Mouse (Mus musculus) testis, adult 2 months (tissue): ENCODE data around the gene Rragc.

Experiments used
- CTCF ChIP-seq: fragments of 200-500 bp; IDR thresholded peaks from 2 replicates; pipeline ENCODE4 v1.5.1; 2012; ENCODE audit warnings: low read depth, mild to moderate bottlenecking, inconsistent platforms, low read length, moderate library complexity; ENCODE audit not compliant: control insufficient read depth, insufficient read depth, insufficient replicate concordance
- POLR2A ChIP-seq: fragments of 200-500 bp; IDR thresholded peaks from 2 replicates; pipeline ENCODE4 v1.6.1; 2012; ENCODE audit warnings: low read depth, mild to moderate bottlenecking, inconsistent platforms, low read length, moderate library complexity; ENCODE audit not compliant: control insufficient read depth

- no peak for TF ChIP-seq CTCF
- no peak for TF ChIP-seq POLR2A
These were observed 12.7 kb downstream of the Rragc start for GRCm38 (mm10) chr4:123929994-123930393.
